Mouse (Mus musculus) heart, embryonic 12.5 days (tissue): ENCODE data around the gene Tmem115. TPM values are rescaled to one million over a fixed set of nuclear protein-coding genes. Genes with fewer than 3 reads are reported as not detected.
A peak's percentile ranks its signal among the peaks of the same experiment; 100 is the strongest.

Source experiments
- ATAC-seq: fragments of 200-750 bp; cut with Nextera tagmentation; 2 replicates; pipeline ENCODE4 v1.8.0; 2017; ENCODE audit warnings: moderate TSS enrichment, moderate library complexity; ENCODE audit not compliant: insufficient number of reproducible peaks, low FRiP score
- H3K27ac ChIP-seq: fragments of 300-500 bp; sonication (generic); 2 replicates; pipeline ENCODE4 v1.5.1; 2016; ENCODE audit warnings: mild to moderate bottlenecking, moderate library complexity; ENCODE audit not compliant: poor library complexity, severe bottlenecking
- H3K27me3 ChIP-seq: fragments of 300-500 bp; sonication (generic); replicated peaks from 2 replicates; pipeline ENCODE4 v1.6.1; 2016; ENCODE audit warnings: mild to moderate bottlenecking, moderate library complexity
- H3K36me3 ChIP-seq: fragments of 300-500 bp; sonication (generic); 2 replicates; pipeline ENCODE4 v1.6.1; 2016; ENCODE audit warnings: mild to moderate bottlenecking, moderate library complexity
- H3K4me1 ChIP-seq: fragments of 300-500 bp; sonication (generic); replicated peaks from 2 replicates; pipeline ENCODE4 v1.6.1; 2016; ENCODE audit warnings: mild to moderate bottlenecking
- H3K4me2 ChIP-seq: fragments of 300-500 bp; sonication (generic); 2 replicates; pipeline ENCODE4 v1.6.1; 2016; ENCODE audit warnings: mild to moderate bottlenecking, moderate library complexity
- H3K4me3 ChIP-seq: fragments of 300-500 bp; sonication (generic); 2 replicates; pipeline ENCODE4 v1.5.1; 2016; ENCODE audit warnings: mild to moderate bottlenecking
- H3K9ac ChIP-seq: fragments of 300-500 bp; sonication (generic); 2 replicates; pipeline ENCODE4 v1.6.1; 2016; ENCODE audit warnings: mild to moderate bottlenecking, moderate library complexity
- H3K9me3 ChIP-seq: fragments of 300-500 bp; sonication (generic); replicated peaks from 2 replicates; pipeline ENCODE4 v1.6.1; 2016; ENCODE audit warnings: mild to moderate bottlenecking, moderate library complexity
- WGBS: fragments of 180-500 bp; shearing (Covaris S2); methylation state at CpG from one replicate; pipeline ENCODE4 v1.1.7; 2016; 5-methylcytosine and 5-hydroxymethylcytosine counted together
- polyA plus RNA-seq: library from polyadenylated mRNA; unstranded; fragments of >200 nt; fragmentation: Nextera tagmentation; extraction: Ambion mirVana; gene quantifications from 2 replicates; pipeline ENCODE4 v1.2.1, GENCODE M21; 2016

Tmem115 gene
- polyA plus RNA-seq: 37.5 and 41.2 TPM in 2 replicates

DNA sequence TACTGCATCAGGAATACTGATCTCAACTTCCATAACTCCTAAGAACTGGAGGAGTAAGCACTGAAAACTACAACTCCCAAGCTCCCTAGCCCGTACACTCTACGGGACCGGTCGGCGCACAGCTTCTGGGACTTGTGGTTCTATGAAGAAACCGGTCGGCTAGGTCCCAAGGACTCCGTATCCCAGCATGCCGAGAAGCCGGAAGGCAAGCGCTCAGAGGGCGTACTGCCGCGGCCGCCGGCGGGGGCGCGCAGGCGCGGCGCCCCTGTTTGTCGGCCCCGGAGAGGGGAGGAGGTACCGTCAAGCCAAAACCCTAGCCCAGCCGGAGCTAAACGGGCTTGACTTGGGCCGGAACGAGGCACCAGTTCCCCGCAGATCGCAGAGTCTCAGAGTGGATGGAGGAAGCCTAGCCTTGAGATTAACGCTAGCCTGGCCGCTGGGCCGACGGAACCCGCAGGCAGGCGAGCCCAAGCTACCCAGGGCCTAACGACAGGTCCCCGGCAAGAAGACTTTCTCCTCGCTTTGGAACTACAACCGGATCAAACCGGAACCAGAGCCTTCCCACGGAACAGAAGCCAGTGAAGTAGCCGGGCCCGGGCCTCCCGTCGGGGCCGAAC lies at the start of gene Tmem115:
TSS of gene Tmem115 (plus strand) at position 155 of the 617 bp plus-strand sequence.
- Histone ChIP-seq H3K4me2 (peak within 1 kb of the TSS; percentile 91), H3K9me3 (no peaks in the 10 kb centered on the region), H3K27ac (peak within 1 kb of the TSS; percentile 73), H3K4me1 (peaks cover 25% of the 10 kb centered on the region), H3K9ac (peak within 1 kb of the TSS; percentile 92), H3K4me3 (peak within 1 kb of the TSS; percentile 79), H3K27me3 (no peaks in the 10 kb centered on the region), H3K36me3 (peaks cover 24% of the 10 kb centered on the region)
- under 1% methylated on average over 45 of the region's 48 CpGs for WGBS
- ATAC-seq: peak; percentile 98

DNA sequence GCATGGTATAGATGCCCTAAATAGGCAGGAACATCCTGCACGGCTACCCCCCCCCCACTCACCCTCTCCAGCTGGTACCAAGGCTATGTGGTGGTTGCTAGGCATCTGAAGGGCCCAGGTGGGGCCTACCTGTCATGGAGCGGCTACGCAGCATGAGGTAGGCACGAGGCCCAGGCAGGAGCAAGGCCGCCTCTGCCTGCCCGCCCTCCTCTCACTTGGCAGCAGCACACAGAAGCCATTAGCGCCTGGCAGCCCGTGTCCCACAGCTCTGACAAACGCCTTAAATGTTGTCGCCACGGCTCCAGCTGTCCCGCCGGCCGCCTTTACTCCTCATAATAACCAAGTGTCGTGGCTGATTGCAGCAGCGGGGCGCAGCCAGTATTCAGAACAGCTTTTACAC lies 49.4 kb upstream of the Tmem115 start:
- ATAC-seq: no peak
- Histone ChIP-seq H3K9me3 (no peaks in the 10 kb centered on the region), H3K4me1 (peaks cover 17% of the 10 kb centered on the region), H3K36me3 (no peaks in the 10 kb centered on the region), H3K27ac (no peak overlapping the region), H3K9ac (no peak overlapping the region), H3K4me3 (no peak overlapping the region), H3K4me2 (no peak overlapping the region), H3K27me3 (peaks cover 18% of the 10 kb centered on the region; the same call in 1 of the 2 replicates)
- 68% methylated on average over 17 of the region's 17 CpGs for WGBS

DNA sequence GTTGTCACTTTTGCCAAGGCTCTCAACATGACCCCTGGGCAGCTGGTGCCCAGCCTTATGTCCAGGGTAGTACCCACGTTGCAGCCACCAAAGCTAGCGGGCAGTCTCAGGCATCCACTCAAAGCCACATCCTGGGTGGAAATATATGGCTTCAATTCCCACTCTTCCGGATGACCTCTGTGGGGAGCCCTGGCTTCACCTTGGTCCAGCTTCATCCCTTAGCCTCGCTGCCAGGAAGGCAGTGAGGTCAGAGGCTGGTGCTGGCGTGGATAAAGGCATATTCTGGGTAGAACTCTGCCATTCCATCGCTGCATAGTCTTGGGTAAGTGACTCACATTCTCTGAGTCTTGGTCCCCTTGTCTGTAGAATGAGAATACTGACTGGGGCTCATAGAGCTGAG lies 49.0 kb upstream of the Tmem115 start:
- H3K9me3 ChIP-seq: no peaks in the 10 kb centered on the region
- H3K27ac ChIP-seq: no peak overlapping the region
- 85% methylated on average over 6 of the region's 6 CpGs for WGBS
- peaks cover 12% of the 10 kb centered on the region for H3K4me1 ChIP-seq
- no peak overlapping the region for H3K9ac ChIP-seq
- H3K36me3 ChIP-seq: no peaks in the 10 kb centered on the region
- ATAC-seq: no peak
- no peak overlapping the region for H3K4me2 ChIP-seq
- peaks cover 16% of the 10 kb centered on the region; the same call in 1 of the 2 replicates for H3K27me3 ChIP-seq
- no peak overlapping the region for H3K4me3 ChIP-seq

DNA sequence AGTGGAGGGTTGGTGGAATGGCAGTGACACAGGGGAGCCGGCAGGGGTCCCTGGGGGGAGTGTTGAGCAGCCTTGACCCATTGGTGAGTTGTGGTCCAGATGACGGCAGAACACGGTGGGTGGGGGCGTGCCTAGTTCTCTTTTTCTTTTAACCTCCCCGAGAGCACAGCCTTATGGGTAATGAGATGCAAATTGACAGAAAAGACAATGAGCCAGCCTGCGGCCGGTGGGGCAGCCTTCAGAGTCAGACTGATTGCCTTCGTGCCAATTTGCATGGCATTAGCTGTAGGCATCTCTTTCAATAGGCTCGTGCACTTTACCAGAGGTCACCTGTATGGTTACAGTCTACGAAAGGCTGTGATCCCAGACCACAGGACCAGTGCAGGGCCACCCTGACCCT lies 47.7 kb upstream of the Tmem115 start:
- H3K9me3 ChIP-seq: no peaks in the 10 kb centered on the region
- no peak overlapping the region for H3K4me2 ChIP-seq
- H3K4me1 ChIP-seq: peaks cover 4% of the 10 kb centered on the region; the same call in 1 of the 2 replicates
- H3K9ac ChIP-seq: no peak overlapping the region
- no peaks in the 10 kb centered on the region for H3K36me3 ChIP-seq
- H3K27ac ChIP-seq: no peak overlapping the region
- 77% methylated on average over 10 of the region's 10 CpGs for WGBS
- 0 out of 2 replicates have a peak, but pooled peaks cover 6% of the 10 kb centered on the region for H3K27me3 ChIP-seq
- no peak for ATAC-seq
- H3K4me3 ChIP-seq: no peak overlapping the region

DNA sequence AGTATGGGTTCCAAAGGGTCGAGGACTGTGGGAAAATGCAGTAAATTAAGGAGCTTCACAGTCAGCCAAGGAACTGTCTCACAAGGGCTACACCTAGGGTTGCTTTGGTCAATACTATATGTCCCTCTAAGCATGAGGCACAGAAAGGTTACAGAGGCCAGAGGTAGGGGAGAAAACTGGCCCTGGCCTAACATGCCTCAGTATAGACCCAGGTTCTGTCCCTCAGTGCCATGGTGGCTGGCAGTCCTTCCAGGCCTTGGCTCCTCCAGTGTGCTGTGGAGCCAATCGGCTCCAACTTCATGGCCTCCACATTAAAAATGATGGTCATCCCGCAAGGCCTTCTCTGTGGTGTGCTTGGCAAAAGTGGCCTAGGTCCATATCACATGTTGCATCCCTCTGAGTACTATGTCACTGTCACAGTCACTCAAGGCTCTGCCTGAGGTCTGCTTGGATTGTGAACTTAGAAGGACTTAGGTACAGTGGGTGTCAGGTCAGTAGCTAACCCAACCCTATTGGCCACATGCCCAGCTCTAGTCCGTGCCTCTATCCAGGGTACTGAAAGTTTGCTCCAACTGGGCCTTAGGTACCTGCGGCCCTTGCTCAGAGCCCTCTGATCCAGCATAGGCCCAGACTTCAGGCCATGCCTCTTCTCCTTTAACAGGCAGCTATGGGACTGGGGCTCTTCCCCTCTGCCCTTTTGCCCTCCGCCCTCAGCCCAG lies 47.1 kb upstream of the Tmem115 start:
- no peak overlapping the region for H3K4me2 ChIP-seq
- H3K9me3 ChIP-seq: no peaks in the 10 kb centered on the region
- 61% methylated on average over 6 of the region's 6 CpGs for WGBS
- ATAC-seq: no peak
- no peak overlapping the region for H3K4me3 ChIP-seq
- H3K4me1 ChIP-seq: no peaks in the 10 kb centered on the region
- 0 out of 2 replicates have a peak, but pooled peaks cover 6% of the 10 kb centered on the region for H3K27me3 ChIP-seq
- H3K27ac ChIP-seq: no peak overlapping the region
- no peaks in the 10 kb centered on the region for H3K36me3 ChIP-seq
- no peak overlapping the region for H3K9ac ChIP-seq

DNA sequence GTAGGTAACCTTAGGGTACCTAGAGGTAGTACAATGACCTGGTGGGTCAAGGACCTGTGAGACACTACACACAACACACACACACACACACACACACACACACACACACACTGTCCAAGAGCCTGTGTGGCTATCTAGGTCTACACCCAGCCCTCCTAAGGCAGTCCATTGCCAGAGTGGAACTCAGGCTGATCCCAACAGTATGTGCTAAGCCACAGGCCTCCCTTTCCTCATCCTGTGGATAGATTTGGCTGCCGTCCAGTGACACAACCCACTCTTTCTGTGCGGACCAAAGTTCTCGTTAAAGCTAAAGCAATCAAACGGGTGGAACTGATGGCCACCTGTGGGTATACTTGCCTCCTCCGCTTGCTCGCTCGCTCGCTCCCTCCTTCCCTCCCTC lies 43.6 kb upstream of the Tmem115 start:
- no peaks in the 10 kb centered on the region for H3K9me3 ChIP-seq
- H3K27ac ChIP-seq: no peak overlapping the region
- H3K36me3 ChIP-seq: no peaks in the 10 kb centered on the region
- no peak for ATAC-seq
- 0 out of 2 replicates have a peak overlapping the region, but pooled peaks have one; percentile 0 for H3K4me3 ChIP-seq
- WGBS: 62% methylated on average over 8 of the region's 8 CpGs
- no peak overlapping the region for H3K9ac ChIP-seq
- peaks cover 19% of the 10 kb centered on the region for H3K4me1 ChIP-seq
- H3K27me3 ChIP-seq: no peaks in the 10 kb centered on the region
- H3K4me2 ChIP-seq: peak overlapping the region; percentile 2

DNA sequence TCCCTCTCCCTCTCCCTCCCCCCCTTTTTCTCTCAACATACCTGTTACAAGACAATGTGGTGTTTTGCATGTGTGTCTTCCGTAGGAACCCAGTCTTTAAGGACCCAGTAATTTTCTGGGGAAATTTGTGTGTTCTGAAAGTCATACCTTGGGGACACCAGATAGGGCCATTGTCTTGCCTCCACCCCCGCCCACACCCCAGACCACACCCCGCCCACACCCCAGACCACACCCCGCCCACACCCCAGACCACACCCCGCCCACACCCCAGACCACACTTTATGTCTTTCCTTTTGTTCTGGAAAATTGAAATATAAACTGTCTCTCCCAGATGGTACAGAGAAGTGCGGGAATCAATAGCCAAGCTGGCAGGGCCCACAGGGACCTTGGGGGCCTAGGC lies 43.1 kb upstream of the Tmem115 start:
- WGBS: 67% methylated on average over 6 of the region's 6 CpGs
- H3K4me1 ChIP-seq: peaks cover 19% of the 10 kb centered on the region
- ATAC-seq: no peak
- 0 out of 2 replicates have a peak overlapping the region, but pooled peaks have one; percentile 0 for H3K4me3 ChIP-seq
- no peaks in the 10 kb centered on the region for H3K36me3 ChIP-seq
- no peaks in the 10 kb centered on the region for H3K27me3 ChIP-seq
- H3K9me3 ChIP-seq: no peaks in the 10 kb centered on the region
- H3K9ac ChIP-seq: no peak overlapping the region
- peak overlapping the region; percentile 2; the same call in 1 of the 2 replicates for H3K4me2 ChIP-seq
- H3K27ac ChIP-seq: no peak overlapping the region

DNA sequence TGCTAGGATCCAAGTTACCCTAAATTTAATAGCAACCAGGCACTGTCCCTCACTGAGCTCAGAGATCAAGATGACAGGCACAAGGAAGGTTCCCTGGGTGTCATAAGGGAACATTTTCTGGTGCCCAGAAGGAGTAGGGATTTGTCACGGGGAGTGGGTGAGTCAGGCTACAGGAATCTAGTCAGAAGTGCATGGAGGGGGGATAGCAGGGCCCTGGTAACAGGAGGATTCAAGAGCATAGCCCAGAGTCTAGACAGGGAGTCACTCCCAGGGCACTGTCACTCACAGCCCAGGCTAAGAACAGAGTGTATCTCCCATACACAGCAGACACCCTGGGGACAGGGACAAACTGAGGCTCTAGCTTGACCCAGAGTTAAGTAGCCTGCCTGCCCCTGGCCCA lies 40.2 kb upstream of the Tmem115 start:
- WGBS: 13% methylated on average over 1 of the region's 1 CpGs
- H3K9me3 ChIP-seq: no peaks in the 10 kb centered on the region
- no peak overlapping the region for H3K9ac ChIP-seq
- H3K4me2 ChIP-seq: no peak overlapping the region
- H3K27me3 ChIP-seq: no peaks in the 10 kb centered on the region
- ATAC-seq: 0 out of 2 replicates have a peak, but pooled peaks have one; percentile 17
- peak overlapping the region; percentile 60 for H3K27ac ChIP-seq
- H3K4me1 ChIP-seq: peaks cover 19% of the 10 kb centered on the region
- no peaks in the 10 kb centered on the region for H3K36me3 ChIP-seq
- H3K4me3 ChIP-seq: no peak overlapping the region

DNA sequence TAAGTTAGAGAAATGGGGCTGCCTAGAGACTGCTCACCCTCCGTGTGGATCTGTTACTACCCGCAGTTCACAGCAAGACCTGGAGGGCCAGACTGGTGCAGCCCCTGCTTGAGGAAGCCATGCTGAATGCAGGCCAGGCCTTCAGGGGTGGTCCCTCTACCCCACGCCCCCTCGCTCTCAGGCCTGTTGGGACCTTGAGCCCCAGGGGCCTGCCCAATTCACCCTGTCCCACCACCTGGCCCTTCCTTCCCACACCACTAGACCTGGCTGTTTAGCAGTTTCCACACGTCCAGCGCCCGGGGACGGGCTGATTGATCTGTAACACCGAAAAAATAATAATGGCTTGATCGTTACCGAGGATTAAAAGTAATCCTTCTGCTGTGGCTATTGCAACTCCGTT lies 39.5 kb upstream of the Tmem115 start:
- Histone ChIP-seq H3K27ac (peak overlapping the region; percentile 37), H3K27me3 (no peaks in the 10 kb centered on the region), H3K9ac (0 out of 2 replicates have a peak overlapping the region, but pooled peaks have one; percentile 21), H3K4me3 (no peak overlapping the region), H3K9me3 (no peaks in the 10 kb centered on the region), H3K4me2 (no peak overlapping the region), H3K4me1 (peaks cover 19% of the 10 kb centered on the region), H3K36me3 (no peaks in the 10 kb centered on the region)
- 89% methylated on average over 12 of the region's 12 CpGs for WGBS
- ATAC-seq: no peak

DNA sequence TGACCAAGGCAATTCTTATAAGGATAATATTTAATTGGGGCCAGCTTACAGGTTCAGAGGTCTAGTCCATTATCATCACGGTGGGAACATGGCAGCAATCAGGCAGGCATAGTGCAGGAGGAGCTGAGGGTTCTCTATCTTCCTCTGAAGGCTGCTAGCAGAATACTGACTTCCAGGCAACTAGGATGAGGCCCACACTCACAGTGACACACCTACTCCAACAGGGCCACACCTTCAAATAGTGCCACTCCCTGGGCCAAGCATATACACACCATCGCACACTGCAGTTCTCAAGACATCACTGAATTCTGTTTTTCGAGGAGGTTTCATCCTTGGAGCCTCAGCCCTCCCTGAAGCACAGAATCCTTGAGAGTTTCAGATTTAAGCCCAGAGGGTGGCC lies 37.4 kb upstream of the Tmem115 start:
- Histone ChIP-seq H3K4me2 (no peak overlapping the region), H3K4me1 (peaks cover 32% of the 10 kb centered on the region), H3K27ac (no peak overlapping the region), H3K4me3 (no peak overlapping the region), H3K27me3 (no peaks in the 10 kb centered on the region), H3K36me3 (no peaks in the 10 kb centered on the region), H3K9me3 (no peaks in the 10 kb centered on the region), H3K9ac (no peak overlapping the region)
- 69% methylated on average over 3 of the region's 3 CpGs for WGBS
- no peak for ATAC-seq

DNA sequence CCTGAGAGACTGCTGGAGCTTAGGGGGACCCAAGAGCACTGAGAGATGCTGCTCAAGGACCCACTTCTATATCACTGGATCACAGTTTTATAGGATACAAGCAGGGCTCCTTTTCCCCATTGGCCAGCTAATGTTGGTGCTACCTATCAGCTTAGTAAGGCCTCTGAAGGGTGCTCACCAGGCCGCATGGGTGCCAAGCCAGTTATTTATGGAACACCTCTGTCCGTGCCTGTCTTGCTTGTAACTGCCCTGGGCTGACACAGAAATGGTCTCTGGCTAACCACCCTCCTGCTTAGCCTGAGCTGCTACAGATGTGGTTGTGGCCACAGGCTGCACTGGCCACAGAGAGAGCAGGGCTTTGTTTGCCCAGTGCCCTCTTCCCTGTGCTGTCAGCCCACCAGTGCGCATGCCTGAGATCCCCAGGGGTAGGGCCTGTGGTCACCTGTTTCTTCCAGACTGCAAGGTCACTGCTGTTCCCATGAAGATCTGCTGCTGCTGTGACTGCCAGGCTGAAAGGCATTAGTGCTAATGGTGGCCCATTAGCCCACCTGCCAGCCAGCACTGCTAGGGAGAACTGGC lies 32.9 kb upstream of the Tmem115 start:
- 66% methylated on average over 3 of the region's 3 CpGs for WGBS
- H3K9me3 ChIP-seq: no peaks in the 10 kb centered on the region
- no peak for ATAC-seq
- no peaks in the 10 kb centered on the region for H3K36me3 ChIP-seq
- H3K4me2 ChIP-seq: no peak overlapping the region
- H3K4me1 ChIP-seq: peaks cover 27% of the 10 kb centered on the region
- no peak overlapping the region for H3K27ac ChIP-seq
- no peak overlapping the region for H3K4me3 ChIP-seq
- 0 out of 2 replicates have a peak, but pooled peaks cover 2% of the 10 kb centered on the region for H3K27me3 ChIP-seq
- no peak overlapping the region; the same call in 1 of the 2 replicates for H3K9ac ChIP-seq
